Comparison of ENCODE assay signal across 20 mouse cellular contexts in the genomic region with DNA sequence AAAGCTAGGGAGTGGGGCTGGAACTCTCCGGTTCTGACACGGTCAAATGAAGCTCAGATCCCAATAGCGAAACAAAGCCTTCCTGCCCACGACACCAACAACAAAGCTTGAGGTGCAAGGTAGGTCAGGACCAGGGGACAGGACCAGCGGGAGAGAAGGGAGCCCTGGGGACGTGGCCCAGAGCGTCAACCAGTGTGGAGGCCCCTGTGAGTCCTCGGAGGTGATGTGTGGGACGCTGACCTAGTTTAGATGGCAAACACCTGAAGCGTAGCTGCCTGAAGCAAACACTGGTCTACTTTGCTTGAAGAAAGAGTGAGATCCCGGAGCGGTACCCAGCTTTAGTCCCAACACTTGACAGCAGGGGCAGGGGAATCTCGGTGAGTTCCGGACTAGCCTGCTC.
DNase-seq lines count a peak whose midpoint lies in the region; ATAC-seq lines count a peak whose summit lies in the region.
"Had no signal": no experiment of that assay in that cellular context is flagged by ENCODE, and none has a peak within 500 bp of the region (broad histone marks: within the 10 kb centered on the region; RNA-seq: fewer than 3 reads in every experiment).

No protein-coding gene starts in this region.

- 91% methylated on average over 14 of the region's 14 CpGs for WGBS in heart, embryonic 10.5 days

- peak; percentile 82 for DNase-seq in heart, adult 11 months
- DNase-seq in heart, embryonic 10.5 days (ENCODE audit: low spot score) = no peak
- peak; percentile 70 for DNase-seq in thymus, postnatal 0 days (ENCODE audit: low spot score)
- DNase-seq in thymus, postnatal 10 days (ENCODE audit: low spot score in 2 of 2) = peak; percentile 41 to 57
- peak; percentile 60 for DNase-seq in thymus, postnatal 4 days
- DNase-seq: cerebellum, adult 11-12 months; cerebellum, adult 8-10 months; cerebellum, postnatal 10 days; cerebellum, postnatal 36 days; heart, postnatal 14 days; heart, postnatal 4 days had no signal

- H3K4me3 ChIP-seq in heart, embryonic 10.5 days = no peak overlapping the region
- H3K4me3 ChIP-seq: forebrain, embryonic 10.5 days; forebrain, embryonic 13.5 days; heart, embryonic 12.5 days; heart, embryonic 15.5 days had no signal

- H3K27me3 ChIP-seq in heart, embryonic 10.5 days (ENCODE audit: insufficient read depth, poor library complexity, severe bottlenecking) = no peaks in the 10 kb centered on the region
- H3K27me3 ChIP-seq: forebrain, embryonic 13.5 days; heart, embryonic 12.5 days; heart, embryonic 15.5 days had no signal

- H3K4me1 ChIP-seq in heart, embryonic 10.5 days = peaks cover 3% of the 10 kb centered on the region; the same call in 1 of the 2 replicates
- H3K4me1 ChIP-seq: forebrain, embryonic 10.5 days; forebrain, embryonic 13.5 days; heart, embryonic 12.5 days had no signal

- no peak overlapping the region for H3K27ac ChIP-seq in heart, embryonic 10.5 days
- H3K27ac ChIP-seq: forebrain, embryonic 10.5 days; forebrain, embryonic 13.5 days; heart, embryonic 15.5 days; hindbrain, embryonic 14.5 days; hindbrain, postnatal 0 days had no signal

- H3K36me3 ChIP-seq in heart, embryonic 10.5 days = 0 out of 2 replicates have a peak, but pooled peaks cover 3% of the 10 kb centered on the region
- H3K36me3 ChIP-seq: forebrain, embryonic 10.5 days; heart, embryonic 12.5 days; heart, embryonic 15.5 days had no signal

- ATAC-seq in inflammation-experienced regulatory T-cells, adult 6 months = no peak
- ATAC-seq: CD4-positive, CD25-positive, alpha-beta regulatory T cell, adult 4 months; forebrain, embryonic 13.5 days; forebrain, embryonic 16.5 days; hindbrain, postnatal 0 days had no signal

- 0 out of 2 replicates have a peak, but pooled peaks cover 3% of the 10 kb centered on the region for H3K9me3 ChIP-seq in heart, embryonic 10.5 days
- H3K9me3 ChIP-seq: forebrain, embryonic 13.5 days; heart, embryonic 15.5 days had no signal
